Mouse (Mus musculus): Measurements from ENCODE around the gene Skor1.

DNA sequence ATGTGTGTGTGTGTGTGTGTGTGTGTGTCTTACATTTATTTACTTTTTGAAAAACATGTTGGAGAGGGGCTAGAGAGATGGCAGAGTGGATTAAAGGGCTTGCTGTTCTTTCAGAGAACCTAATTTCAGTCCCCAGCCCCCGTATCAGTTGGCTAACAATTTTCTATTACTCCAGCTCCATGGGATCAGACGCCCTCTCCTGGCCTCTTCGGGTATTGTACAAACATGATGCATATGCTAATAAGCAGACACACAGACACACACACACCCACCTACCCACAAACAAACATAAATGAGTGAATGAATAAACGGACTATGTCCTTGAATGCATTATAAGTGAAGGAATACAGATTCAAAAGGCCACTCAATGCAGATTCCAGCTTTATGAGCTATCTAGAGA is 49.4 kb downstream of the Skor1 start:
- TF ChIP-seq CTCF (IDR thresholded peaks at IDR 0.05; ENCODE audit: insufficient read depth, low read length) (no peak), POLR2A (IDR thresholded peaks at IDR 0.05; ENCODE audit: borderline replicate concordance, extremely low read depth, low read depth, low read length) (no peak)
